Mouse (Mus musculus) heart, embryonic 16.5 days (tissue): ENCODE results near the gene Gclm. TPM values are rescaled to one million over a fixed set of nuclear protein-coding genes. Genes with fewer than 3 reads are reported as not detected.
A peak's percentile ranks its signal among the peaks of the same experiment; 100 is the strongest.

Experiments
- ATAC-seq: fragments of 200-750 bp; cut with Nextera tagmentation; replicated peaks from 2 replicates; pipeline ENCODE4 v1.8.0; 2017; ENCODE audit warnings: moderate number of reproducible peaks; ENCODE audit not compliant: insufficient read depth, low FRiP score; ENCODE audit errors: extremely low read depth
- H3K27ac ChIP-seq: fragments of 300-500 bp; sonication (generic); 2 replicates; pipeline ENCODE4 v1.5.1; 2014; ENCODE audit warnings: mild to moderate bottlenecking, low read length, control low read depth, moderate library complexity
- H3K27me3 ChIP-seq: fragments of 300-500 bp; sonication (generic); 2 replicates; pipeline ENCODE4 v1.6.1; 2014; ENCODE audit warnings: low read length, mixed read lengths; ENCODE audit not compliant: control insufficient read depth, insufficient read depth
- H3K36me3 ChIP-seq: fragments of 300-500 bp; sonication (generic); 2 replicates; pipeline ENCODE4 v1.6.1; 2014; ENCODE audit not compliant: control insufficient read depth, insufficient read depth
- H3K4me1 ChIP-seq: fragments of 300-500 bp; sonication (generic); 2 replicates; pipeline ENCODE4 v1.6.1; 2014; ENCODE audit warnings: low read length, mixed read lengths; ENCODE audit not compliant: control insufficient read depth, insufficient read depth
- H3K4me2 ChIP-seq: fragments of 300-500 bp; sonication (generic); 2 replicates; pipeline ENCODE4 v1.6.1; 2014; ENCODE audit warnings: low read depth, mild to moderate bottlenecking, control low read depth, low read length
- H3K4me3 ChIP-seq: fragments of 300-500 bp; sonication (generic); 2 replicates; pipeline ENCODE4 v1.5.1; 2014; ENCODE audit warnings: mild to moderate bottlenecking, control low read depth, low read length
- H3K9ac ChIP-seq: fragments of 300-500 bp; sonication (generic); 2 replicates; pipeline ENCODE4 v1.6.1; 2014; ENCODE audit warnings: low read length, control low read depth
- H3K9me3 ChIP-seq: fragments of 300-500 bp; sonication (generic); replicated peaks from 2 replicates; pipeline ENCODE4 v1.6.1; 2016; ENCODE audit warnings: low read length; ENCODE audit not compliant: control insufficient read depth
- WGBS: fragments of 180-500 bp; shearing (Covaris S2); extraction: QIAGEN DNeasy Blood & Tissue Kit; methylation state at CpG from one replicate; pipeline ENCODE4 v1.1.7; 2014; 5-methylcytosine and 5-hydroxymethylcytosine counted together
- polyA plus RNA-seq: library from polyadenylated mRNA; unstranded; fragments of >200 nt; fragmentation: Nextera tagmentation; extraction: Ambion mirVana; gene quantifications from 2 replicates; pipeline ENCODE4 v1.2.1, GENCODE M21; 2015

The Gclm gene
- polyA plus RNA-seq = 52.5 and 59.9 TPM in 2 replicates

- peak within 1 kb of the TSS; percentile 66 for H3K4me2 ChIP-seq
- WGBS = 0% methylated on average over 78 of the region's 90 CpGs
- H3K4me3 ChIP-seq = peak within 1 kb of the TSS; percentile 95
- ATAC-seq = peak; percentile 96
- peak within 1 kb of the TSS; percentile 94 for H3K27ac ChIP-seq
- peaks cover 15% of the 10 kb centered on the region for H3K4me1 ChIP-seq
- peak within 1 kb of the TSS; percentile 94 for H3K9ac ChIP-seq
- no peaks in the 10 kb centered on the region for H3K27me3 ChIP-seq
- no peaks in the 10 kb centered on the region for H3K36me3 ChIP-seq
- H3K9me3 ChIP-seq = no peaks in the 10 kb centered on the region
These were observed at the start of gene Gclm for GRCm38 (mm10) chr3:122245215-122245877. TSS of gene Gclm (plus strand) at chr3:122245557.

- 77% methylated on average over 4 of the region's 4 CpGs for WGBS
- no peak overlapping the region for H3K4me3 ChIP-seq
- H3K9ac ChIP-seq = no peak overlapping the region
- H3K36me3 ChIP-seq = no peaks in the 10 kb centered on the region
- no peaks in the 10 kb centered on the region for H3K27me3 ChIP-seq
- no peak overlapping the region for H3K27ac ChIP-seq
- H3K9me3 ChIP-seq = no peaks in the 10 kb centered on the region
- H3K4me2 ChIP-seq = no peak overlapping the region
- peaks cover 5% of the 10 kb centered on the region; the same call in 1 of the 2 replicates for H3K4me1 ChIP-seq
- ATAC-seq = no peak
These were observed 48.6 kb upstream of the Gclm start for GRCm38 (mm10) chr3:122196621-122197298.

GRCm38 (mm10) chr3:122198532-122198931 is 46.8 kb upstream of the Gclm start:
- ATAC-seq = no peak
- Histone ChIP-seq H3K27ac (0 out of 2 replicates have a peak overlapping the region, but pooled peaks have one; percentile 30), H3K36me3 (no peaks in the 10 kb centered on the region), H3K4me2 (no peak overlapping the region), H3K27me3 (no peaks in the 10 kb centered on the region), H3K4me3 (no peak overlapping the region), H3K4me1 (peaks cover 5% of the 10 kb centered on the region; the same call in 1 of the 2 replicates), H3K9me3 (no peaks in the 10 kb centered on the region), H3K9ac (no peak overlapping the region)
- 55% methylated on average over 2 of the region's 2 CpGs for whole genome bisulfite sequencing

GRCm38 (mm10) chr3:122198966-122199381 is 46.4 kb upstream of the Gclm start:
- Histone ChIP-seq H3K36me3 (no peaks in the 10 kb centered on the region), H3K4me2 (no peak overlapping the region), H3K9me3 (no peaks in the 10 kb centered on the region), H3K27me3 (no peaks in the 10 kb centered on the region), H3K27ac (peak overlapping the region; percentile 30; the same call in 1 of the 2 replicates), H3K4me1 (peaks cover 5% of the 10 kb centered on the region; the same call in 1 of the 2 replicates), H3K4me3 (no peak overlapping the region), H3K9ac (no peak overlapping the region)
- 0 out of 2 replicates have a peak, but pooled peaks have one; percentile 28 for ATAC-seq
- WGBS = 42% methylated on average over 8 of the region's 8 CpGs

- no peak for ATAC-seq
These were observed 45.8 kb upstream of the Gclm start for GRCm38 (mm10) chr3:122199600-122199999.

GRCm38 (mm10) chr3:122200017-122200416 is 45.3 kb upstream of the Gclm start:
- Histone ChIP-seq H3K9me3 (no peaks in the 10 kb centered on the region), H3K27me3 (no peaks in the 10 kb centered on the region), H3K4me3 (no peak overlapping the region), H3K4me2 (no peak overlapping the region), H3K36me3 (no peaks in the 10 kb centered on the region), H3K4me1 (peaks cover 5% of the 10 kb centered on the region; the same call in 1 of the 2 replicates), H3K27ac (no peak overlapping the region), H3K9ac (no peak overlapping the region)
- 79% methylated on average over 5 of the region's 5 CpGs for WGBS
- ATAC-seq = no peak

More at GRCm38 (mm10) chr3:122199600-122199999, 45.8 kb upstream of the Gclm start:
- Histone ChIP-seq H3K9ac (no peak overlapping the region), H3K4me3 (no peak overlapping the region), H3K27me3 (no peaks in the 10 kb centered on the region), H3K9me3 (no peaks in the 10 kb centered on the region), H3K36me3 (no peaks in the 10 kb centered on the region), H3K27ac (no peak overlapping the region), H3K4me1 (peaks cover 5% of the 10 kb centered on the region; the same call in 1 of the 2 replicates), H3K4me2 (no peak overlapping the region)
- 88% methylated on average over 4 of the region's 4 CpGs for WGBS

- H3K36me3 ChIP-seq = no peaks in the 10 kb centered on the region
- H3K27me3 ChIP-seq = no peaks in the 10 kb centered on the region
- H3K27ac ChIP-seq = no peak overlapping the region
- no peak for ATAC-seq
- H3K4me2 ChIP-seq = no peak overlapping the region
- no peaks in the 10 kb centered on the region for H3K9me3 ChIP-seq
- no peak overlapping the region for H3K4me3 ChIP-seq
- H3K4me1 ChIP-seq = peaks cover 5% of the 10 kb centered on the region; the same call in 1 of the 2 replicates
- H3K9ac ChIP-seq = no peak overlapping the region
- WGBS = 80% methylated on average over 5 of the region's 5 CpGs
These were observed 44.9 kb upstream of the Gclm start for GRCm38 (mm10) chr3:122200447-122200846.

GRCm38 (mm10) chr3:122202307-122202732 is 43.0 kb upstream of the Gclm start:
- no peak for ATAC-seq
- 0 out of 2 replicates have a peak overlapping the region, but pooled peaks have one; percentile 12 for H3K27ac ChIP-seq
- H3K9me3 ChIP-seq = no peaks in the 10 kb centered on the region
- no peak overlapping the region for H3K4me3 ChIP-seq
- no peak overlapping the region for H3K4me2 ChIP-seq
- no peaks in the 10 kb centered on the region for H3K36me3 ChIP-seq
- H3K27me3 ChIP-seq = no peaks in the 10 kb centered on the region
- 46% methylated on average over 5 of the region's 5 CpGs for whole genome bisulfite sequencing
- peaks cover 5% of the 10 kb centered on the region; the same call in 1 of the 2 replicates for H3K4me1 ChIP-seq
- no peak overlapping the region for H3K9ac ChIP-seq
